Mouse (Mus musculus) intestine, embryonic 16.5 days (tissue): ENCODE data around the gene Mpz. TPM values are rescaled to one million over a fixed set of nuclear protein-coding genes. Genes with fewer than 3 reads are reported as not detected.

Source experiments
- ATAC-seq: fragments of 200-750 bp; cut with Nextera tagmentation; 2 replicates; pipeline ENCODE4 v1.8.0; 2017; ENCODE audit warnings: moderate TSS enrichment, moderate library complexity
- H3K27ac ChIP-seq: fragments of 300-500 bp; sonication (generic); 2 replicates; pipeline ENCODE4 v1.5.1; 2014; ENCODE audit warnings: mild to moderate bottlenecking, low read length
- H3K27me3 ChIP-seq: fragments of 300-500 bp; sonication (generic); replicated peaks from 2 replicates; pipeline ENCODE4 v1.6.1; 2014; ENCODE audit warnings: low read length, control low read depth, mixed read lengths; ENCODE audit not compliant: control insufficient read depth, insufficient read depth
- H3K36me3 ChIP-seq: fragments of 300-500 bp; sonication (generic); 2 replicates; pipeline ENCODE4 v1.6.1; 2014; ENCODE audit warnings: low read length, control low read depth; ENCODE audit not compliant: control insufficient read depth, insufficient read depth
- H3K4me1 ChIP-seq: fragments of 300-500 bp; sonication (generic); 2 replicates; pipeline ENCODE4 v1.6.1; 2014; ENCODE audit warnings: low read length, control low read depth, mixed read lengths; ENCODE audit not compliant: control insufficient read depth, insufficient read depth
- H3K4me2 ChIP-seq: fragments of 300-500 bp; sonication (generic); 2 replicates; pipeline ENCODE4 v1.6.1; 2014; ENCODE audit warnings: low read depth, low read length, control low read depth
- H3K4me3 ChIP-seq: fragments of 300-500 bp; sonication (generic); 2 replicates; pipeline ENCODE4 v1.5.1; 2014; ENCODE audit warnings: mild to moderate bottlenecking, low read length
- H3K9ac ChIP-seq: fragments of 300-500 bp; sonication (generic); 2 replicates; pipeline ENCODE4 v1.6.1; 2014; ENCODE audit warnings: low read depth, low read length
- H3K9me3 ChIP-seq: fragments of 300-500 bp; sonication (generic); 2 replicates; pipeline ENCODE4 v1.6.1; 2016; ENCODE audit warnings: low read length, control low read depth; ENCODE audit not compliant: control insufficient read depth
- WGBS: fragments of 180-500 bp; shearing (Covaris S2); extraction: QIAGEN DNeasy Blood & Tissue Kit; methylation state at CpG from one replicate; pipeline ENCODE4 v1.1.7; 2014; 5-methylcytosine and 5-hydroxymethylcytosine counted together
- polyA plus RNA-seq: library from polyadenylated mRNA; unstranded; fragments of >200 nt; fragmentation: Nextera tagmentation; extraction: Ambion mirVana; gene quantifications from 2 replicates; pipeline ENCODE4 v1.2.1, GENCODE M21; 2015

Gene Mpz
- polyA plus RNA-seq, 1 experiment from 2014 or later: 1.7 TPM

DNA sequence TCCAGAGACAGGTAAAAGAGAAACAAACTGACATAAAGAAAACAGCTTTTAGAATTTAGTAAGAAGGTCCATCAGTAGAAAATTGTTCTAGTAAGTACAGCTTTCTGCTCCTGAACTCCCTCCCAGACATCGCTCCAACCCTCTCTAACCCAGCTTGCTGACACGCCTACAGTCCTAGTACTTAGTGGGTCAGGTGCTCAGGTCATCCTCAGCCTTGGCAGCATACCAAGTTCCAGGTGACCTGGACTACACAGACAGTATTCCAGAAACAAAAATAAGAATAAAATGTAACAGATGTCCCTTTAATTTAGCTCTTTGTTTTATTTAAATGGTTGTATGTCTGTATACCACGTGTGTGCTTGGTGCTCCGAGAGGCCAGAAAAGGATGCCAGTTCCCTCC lies 1.5 kb downstream of the Mpz start:
- ATAC-seq: no peak
- no peak overlapping the region for H3K27ac ChIP-seq
- no peak overlapping the region for H3K4me3 ChIP-seq
- WGBS: 86% methylated on average over 4 of the region's 4 CpGs
- no peaks in the 10 kb centered on the region for H3K27me3 ChIP-seq
- no peaks in the 10 kb centered on the region for H3K9me3 ChIP-seq
- H3K4me2 ChIP-seq: no peak overlapping the region
- H3K9ac ChIP-seq: no peak overlapping the region
- H3K36me3 ChIP-seq: no peaks in the 10 kb centered on the region
- H3K4me1 ChIP-seq: peaks cover 10% of the 10 kb centered on the region

DNA sequence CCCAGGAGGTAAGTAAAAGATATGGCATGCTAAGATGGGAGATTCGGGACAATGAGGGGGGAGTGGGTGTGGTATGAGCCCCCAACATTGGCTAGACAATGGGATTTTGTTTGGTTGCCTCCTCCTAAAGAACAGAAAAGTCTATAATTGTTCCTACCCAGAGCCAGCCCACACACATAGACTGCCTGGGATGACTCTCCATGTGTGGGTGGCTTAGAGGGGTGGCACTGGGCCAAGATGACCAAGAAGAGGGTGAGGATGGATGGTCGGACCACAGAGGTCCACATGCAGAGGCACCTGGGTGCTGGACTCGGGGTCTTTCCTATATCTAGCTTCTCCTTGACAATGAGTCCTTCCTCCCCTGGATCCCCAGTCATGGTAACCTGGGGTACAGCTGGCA lies 6.1 kb downstream of the Mpz start:
- H3K27ac ChIP-seq: no peak overlapping the region
- WGBS: 76% methylated on average over 3 of the region's 3 CpGs

DNA sequence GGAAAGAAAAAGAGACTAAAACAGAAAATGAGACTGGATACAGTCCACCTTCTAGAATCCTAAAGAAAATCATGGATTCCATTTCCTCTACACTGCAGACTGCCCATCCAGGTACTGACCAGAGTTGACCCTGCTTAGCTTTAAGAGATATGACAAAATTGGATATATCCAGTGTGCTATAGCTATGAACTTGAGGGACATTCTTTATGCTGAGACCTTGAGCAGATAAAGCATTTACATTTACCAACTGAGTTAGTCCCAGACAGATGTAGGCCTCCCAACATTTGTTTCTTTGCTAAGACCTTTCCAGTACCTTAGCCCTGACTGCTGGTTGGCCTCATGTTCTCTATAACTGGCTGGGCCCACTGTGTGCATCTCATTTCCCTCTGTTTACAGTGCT lies 7.5 kb downstream of the Mpz start:
- Histone ChIP-seq H3K4me2 (no peak overlapping the region), H3K9me3 (no peaks in the 10 kb centered on the region), H3K36me3 (no peaks in the 10 kb centered on the region), H3K4me1 (0 out of 2 replicates have a peak, but pooled peaks cover 2% of the 10 kb centered on the region), H3K27ac (no peak overlapping the region), H3K4me3 (no peak overlapping the region), H3K27me3 (no peaks in the 10 kb centered on the region), H3K9ac (no peak overlapping the region)
- no peak for ATAC-seq

More for the DNA sequence above, 6.1 kb downstream of the Mpz start:
- no peak overlapping the region for H3K9ac ChIP-seq
- H3K4me2 ChIP-seq: no peak overlapping the region
- no peak for ATAC-seq
- 0 out of 2 replicates have a peak, but pooled peaks cover 2% of the 10 kb centered on the region for H3K4me1 ChIP-seq
- H3K9me3 ChIP-seq: no peaks in the 10 kb centered on the region
- H3K27me3 ChIP-seq: no peaks in the 10 kb centered on the region
- H3K4me3 ChIP-seq: no peak overlapping the region
- no peaks in the 10 kb centered on the region for H3K36me3 ChIP-seq

DNA sequence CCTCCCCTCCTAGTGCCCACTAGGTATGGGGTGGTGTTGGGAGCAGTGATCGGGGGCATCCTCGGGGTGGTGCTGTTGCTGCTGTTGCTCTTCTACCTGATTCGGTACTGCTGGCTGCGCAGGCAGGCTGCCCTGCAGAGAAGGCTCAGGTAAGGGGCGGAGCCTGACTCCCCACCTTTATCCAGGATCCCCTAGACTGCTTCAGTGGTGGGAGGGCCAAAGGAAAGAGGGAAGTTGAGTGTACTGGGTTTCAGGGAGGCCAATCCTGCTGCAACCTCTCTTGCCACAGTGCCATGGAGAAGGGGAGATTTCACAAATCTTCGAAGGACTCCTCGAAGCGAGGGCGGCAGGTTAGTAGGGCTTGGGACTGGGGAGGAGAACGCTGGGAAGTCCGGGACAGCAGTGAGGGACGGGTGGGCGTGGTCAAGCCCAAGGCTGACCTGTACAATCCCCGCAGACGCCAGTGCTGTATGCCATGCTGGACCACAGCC lies 9.0 kb downstream of the Mpz start:
- H3K27ac ChIP-seq: no peak overlapping the region
- no peaks in the 10 kb centered on the region for H3K36me3 ChIP-seq
- WGBS: 5% methylated on average over 15 of the region's 15 CpGs
- H3K9ac ChIP-seq: peak overlapping the region; percentile 60
- peak; percentile 85 for ATAC-seq
- peak overlapping the region; percentile 37 for H3K4me3 ChIP-seq
- 0 out of 2 replicates have a peak, but pooled peaks cover 2% of the 10 kb centered on the region for H3K4me1 ChIP-seq
- H3K27me3 ChIP-seq: no peaks in the 10 kb centered on the region
- H3K4me2 ChIP-seq: peak overlapping the region; percentile 62
- no peaks in the 10 kb centered on the region for H3K9me3 ChIP-seq

DNA sequence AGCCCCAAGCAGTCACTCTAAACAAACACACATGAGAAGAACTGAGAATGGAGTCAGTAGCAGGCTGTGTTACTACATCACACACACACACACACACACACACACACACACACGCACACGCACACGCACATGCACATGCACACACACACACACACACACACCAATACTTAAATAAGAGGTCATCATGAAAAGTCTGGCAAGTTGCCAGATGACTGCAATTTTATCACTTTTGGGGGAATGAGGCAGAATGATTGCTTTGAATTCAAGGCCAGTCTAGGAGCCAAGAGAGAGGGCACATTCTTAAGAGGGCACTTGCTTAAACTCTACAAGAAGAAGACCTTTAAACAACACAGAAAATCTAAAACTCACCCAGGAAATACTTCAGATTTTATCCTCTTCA lies 12.0 kb downstream of the Mpz start:
- no peak overlapping the region for H3K27ac ChIP-seq
- 82% methylated on average over 3 of the region's 3 CpGs for whole genome bisulfite sequencing
- H3K4me2 ChIP-seq: no peak overlapping the region
- no peak overlapping the region for H3K4me3 ChIP-seq
- no peaks in the 10 kb centered on the region for H3K36me3 ChIP-seq
- 0 out of 2 replicates have a peak, but pooled peaks cover 2% of the 10 kb centered on the region for H3K4me1 ChIP-seq
- no peak for ATAC-seq
- H3K9ac ChIP-seq: no peak overlapping the region
- H3K9me3 ChIP-seq: no peaks in the 10 kb centered on the region
- no peaks in the 10 kb centered on the region for H3K27me3 ChIP-seq

DNA sequence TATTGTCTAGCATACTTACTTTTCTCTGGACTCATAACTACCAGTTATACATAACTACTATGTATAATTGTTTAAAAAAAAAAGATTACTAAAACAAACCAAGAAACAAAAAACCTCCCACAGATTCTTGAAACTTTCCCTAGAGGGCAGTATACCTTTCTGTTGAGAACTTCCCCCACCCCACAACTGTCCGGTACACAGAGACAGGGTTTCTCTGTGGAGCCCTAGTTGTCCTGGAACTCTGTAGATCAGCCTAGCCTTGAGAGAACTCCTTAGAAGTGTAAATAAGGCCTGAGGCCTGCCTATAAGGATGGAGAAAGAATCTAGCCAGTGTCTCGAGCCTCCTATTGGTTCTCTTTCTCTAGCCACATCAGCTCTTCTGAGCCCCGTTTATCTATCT lies 13.7 kb downstream of the Mpz start:
- H3K4me1 ChIP-seq: peaks cover 2% of the 10 kb centered on the region; the same call in 1 of the 2 replicates
- no peaks in the 10 kb centered on the region for H3K27me3 ChIP-seq
- no peak overlapping the region for H3K4me3 ChIP-seq
- no peak overlapping the region for H3K27ac ChIP-seq
- no peaks in the 10 kb centered on the region for H3K36me3 ChIP-seq
- H3K9ac ChIP-seq: no peak overlapping the region
- no peak for ATAC-seq
- WGBS: 47% methylated on average over 3 of the region's 3 CpGs
- no peak overlapping the region for H3K4me2 ChIP-seq
- no peaks in the 10 kb centered on the region for H3K9me3 ChIP-seq

DNA sequence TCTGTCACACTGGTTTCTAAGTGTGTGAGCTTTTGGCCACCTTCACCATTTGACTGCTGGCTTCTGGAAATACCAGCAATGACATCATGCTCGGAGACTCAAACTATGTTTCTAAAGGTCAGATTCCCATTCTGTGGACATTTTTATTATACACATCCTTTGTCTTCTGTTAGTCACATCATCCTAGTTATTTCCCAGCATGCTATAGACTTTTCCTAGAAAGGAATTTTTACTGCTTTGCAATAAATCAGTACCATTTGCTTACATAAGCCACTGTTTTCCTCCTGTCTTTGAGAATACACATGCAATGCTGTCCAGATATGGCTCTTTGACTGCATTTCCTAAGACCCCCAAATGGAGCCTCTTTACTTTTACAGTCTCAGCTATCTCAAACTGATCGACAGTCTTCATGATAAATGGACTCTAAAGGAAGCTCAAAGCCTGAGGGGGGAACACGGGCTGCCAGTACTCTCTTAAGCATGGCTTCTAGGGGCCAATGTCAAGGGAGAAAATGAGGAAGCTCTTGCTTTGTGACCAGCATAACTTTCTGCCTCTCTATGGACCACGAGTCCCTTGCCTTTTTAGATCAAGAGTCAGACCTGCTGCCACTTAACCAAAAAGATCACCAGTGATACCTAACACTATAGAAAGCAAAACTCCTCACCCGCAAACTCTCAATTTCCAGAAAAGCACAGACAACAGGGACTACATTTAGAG lies 15.3 kb downstream of the Mpz start:
- no peak overlapping the region for H3K27ac ChIP-seq
- WGBS: 38% methylated on average over 5 of the region's 5 CpGs
- no peaks in the 10 kb centered on the region for H3K9me3 ChIP-seq
- no peak overlapping the region for H3K4me2 ChIP-seq
- no peak overlapping the region for H3K9ac ChIP-seq
- no peaks in the 10 kb centered on the region; the same call in 1 of the 2 replicates for H3K4me1 ChIP-seq
- H3K27me3 ChIP-seq: no peaks in the 10 kb centered on the region
- no peak overlapping the region for H3K4me3 ChIP-seq
- no peaks in the 10 kb centered on the region for H3K36me3 ChIP-seq
- peak; percentile 41; the same call in 1 of the 2 replicates for ATAC-seq

DNA sequence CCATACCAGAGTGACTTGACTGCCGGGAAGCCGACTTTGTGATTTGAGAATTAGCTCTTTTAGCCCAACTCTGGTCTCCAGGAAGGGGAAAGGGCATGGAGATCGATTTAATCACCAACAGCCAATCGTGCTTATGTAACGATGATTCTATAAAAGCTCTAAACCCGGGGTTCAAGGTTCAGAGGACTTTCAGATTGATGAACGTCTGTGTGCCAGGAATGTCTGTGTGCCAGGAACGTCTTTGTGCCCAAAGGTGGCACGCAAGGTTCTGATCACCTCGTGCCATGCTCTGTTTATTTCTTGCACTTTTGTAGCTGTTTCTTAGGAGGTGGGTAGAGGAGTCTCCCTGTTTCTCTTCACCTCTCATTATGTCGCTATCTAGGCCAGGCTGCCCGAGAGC lies 18.4 kb downstream of the Mpz start:
- no peak for ATAC-seq
- Histone ChIP-seq H3K9me3 (no peaks in the 10 kb centered on the region), H3K4me1 (peaks cover 3% of the 10 kb centered on the region; the same call in 1 of the 2 replicates), H3K9ac (no peak overlapping the region), H3K4me3 (no peak overlapping the region), H3K27me3 (no peaks in the 10 kb centered on the region), H3K36me3 (no peaks in the 10 kb centered on the region), H3K4me2 (no peak overlapping the region), H3K27ac (no peak overlapping the region)
- WGBS: 87% methylated on average over 12 of the region's 12 CpGs

DNA sequence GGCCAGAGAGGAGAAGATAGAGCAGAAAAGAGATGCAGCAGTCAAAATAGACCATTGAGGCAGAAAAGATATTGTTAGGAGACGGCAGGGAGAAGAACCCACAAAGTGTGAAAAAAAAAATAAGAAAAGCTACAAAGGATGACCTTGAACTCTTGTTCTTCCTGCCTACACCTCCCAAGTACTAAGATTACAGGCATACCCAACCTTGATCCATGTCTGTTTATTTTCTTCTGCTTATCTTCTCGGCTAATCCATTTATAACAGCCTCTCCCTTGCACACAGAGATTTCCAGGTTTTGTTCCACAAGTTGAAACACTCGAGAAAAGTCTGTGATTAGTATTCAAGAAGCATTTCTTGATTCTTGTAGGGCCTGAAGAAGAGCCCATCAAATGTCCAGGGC lies 19.4 kb downstream of the Mpz start:
- Histone ChIP-seq H3K36me3 (no peaks in the 10 kb centered on the region), H3K9me3 (no peaks in the 10 kb centered on the region), H3K27ac (peak overlapping the region; percentile 82), H3K4me3 (no peak overlapping the region), H3K4me2 (no peak overlapping the region), H3K4me1 (peaks cover 3% of the 10 kb centered on the region; the same call in 1 of the 2 replicates), H3K27me3 (no peaks in the 10 kb centered on the region), H3K9ac (no peak overlapping the region)
- peak; percentile 61 for ATAC-seq
- WGBS: 28% methylated on average over 3 of the region's 3 CpGs
